In the genomic region with DNA sequence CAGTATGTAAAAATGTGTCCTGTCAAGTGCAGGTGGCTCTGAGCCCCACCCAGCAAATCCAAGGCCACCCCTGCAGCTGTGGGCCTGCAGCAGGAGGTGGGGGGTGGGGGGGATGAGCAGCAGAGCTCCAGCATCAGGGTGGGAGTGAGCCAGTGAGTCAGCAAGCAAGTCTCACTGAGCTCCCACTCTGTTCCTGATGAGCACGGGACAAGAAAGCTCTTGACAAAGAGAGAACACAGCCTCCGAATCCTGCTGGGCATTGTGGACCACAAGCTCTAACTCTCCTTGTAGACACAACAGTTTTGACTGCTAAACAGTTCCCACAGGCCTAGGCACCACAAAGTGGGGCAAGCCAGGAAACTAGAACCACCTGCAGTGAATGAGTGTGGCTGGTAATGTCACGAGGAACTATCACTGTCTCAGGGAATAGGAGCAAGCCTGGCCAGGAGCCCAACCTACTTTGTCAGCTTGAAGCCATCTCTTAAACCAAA, we compare ENCODE assay signal across 11 mouse cellular contexts. TPM values are rescaled to one million over a fixed set of nuclear protein-coding genes. Genes with fewer than 3 reads are reported as not detected.
A peak's percentile ranks its signal among the peaks of the same experiment; 100 is the strongest.
DNase-seq lines count a peak whose midpoint lies in the region; ATAC-seq and TF ChIP-seq lines count a peak whose summit lies in the region.
"Had no signal": no experiment of that assay in that cellular context is flagged by ENCODE, and none has a peak within 500 bp of the region (broad histone marks: within the 10 kb centered on the region; RNA-seq: fewer than 3 reads in every experiment).

No protein-coding gene starts in this region.

- H3K9ac ChIP-seq in heart, embryonic 11.5 days (ENCODE audit: low read depth, low read length), result 0 out of 2 replicates have a peak overlapping the region, but pooled peaks have one; percentile 19

- no peak for ATAC-seq in heart, embryonic 11.5 days (replicated peaks; ENCODE audit: insufficient number of reproducible peaks, low FRiP score, low TSS enrichment)
- ATAC-seq: Patski had no signal

- peak overlapping the region; percentile 57 for H3K27ac ChIP-seq in heart, embryonic 11.5 days (ENCODE audit: low read depth, low read length)
- peak overlapping the region; percentile 0; the same call in 1 of the 2 replicates for H3K27ac ChIP-seq in cortical plate, adult 2 months (ENCODE audit: insufficient read depth, low read length)
- H3K27ac ChIP-seq: kidney, postnatal 0 days had no signal

- H3K79me2 ChIP-seq in myocyte (ENCODE audit: control insufficient read depth, insufficient read depth), result peaks cover 47% of the 10 kb centered on the region

- peaks cover 21% of the 10 kb centered on the region for H3K4me1 ChIP-seq in heart, embryonic 11.5 days (ENCODE audit: control insufficient read depth, insufficient read depth, low read length)
- peaks cover 9% of the 10 kb centered on the region; the same call in 1 of the 2 replicates for H3K4me1 ChIP-seq in cortical plate, adult 2 months (ENCODE audit: control insufficient read depth, insufficient read depth, low read length)

- TF ChIP-seq POLR2A in cortical plate, adult 2 months (IDR thresholded peaks at IDR 0.05; ENCODE audit: extremely low read depth, insufficient read depth, low read length), result no peak
- TF ChIP-seq POLR2A in myocyte (IDR thresholded peaks at IDR 0.05; ENCODE audit: insufficient read length, low read depth), result no peak

- no peak for TF ChIP-seq CTCF in cortical plate, adult 2 months (IDR thresholded peaks at IDR 0.05; ENCODE audit: extremely low read depth, insufficient read depth, low read length)

- H3K4me3 ChIP-seq in heart, embryonic 11.5 days (ENCODE audit: low read depth, low read length), result no peak overlapping the region
- H3K4me3 ChIP-seq in cortical plate, adult 2 months (ENCODE audit: insufficient read depth, low read length), result no peak overlapping the region
- H3K4me3 ChIP-seq in myocyte, result no peak overlapping the region

- no peak for DNase-seq in heart, postnatal 4 days
- DNase-seq in ES-CJ7 (ENCODE audit: low read depth, low spot score), result peak; percentile 62
- DNase-seq in embryo, embryonic 11 days, result no peak
- DNase-seq in T-cell, adult 2 months (ENCODE audit: low spot score), result no peak
- no peak for DNase-seq in lung, adult 18-20 months
- DNase-seq: lung, postnatal 10 days had no signal

- no peak overlapping the region for H3ac ChIP-seq in myocyte (ENCODE audit: control insufficient read depth, insufficient read length)

- no peak overlapping the region for H3K4me2 ChIP-seq in heart, embryonic 11.5 days
- peak overlapping the region; percentile 22 for H3K4me2 ChIP-seq in myocyte (ENCODE audit: low read depth)

- WGBS in heart, embryonic 11.5 days (ENCODE audit: insufficient replicate concordance), result 47% methylated on average over 3 of the region's 3 CpGs

- peaks cover under 1% of the 10 kb centered on the region; the same call in 1 of the 2 replicates for H3K36me3 ChIP-seq in heart, embryonic 11.5 days (ENCODE audit: control insufficient read depth, insufficient read depth, low read length)
- H3K36me3 ChIP-seq in myocyte (ENCODE audit: control insufficient read depth, insufficient read depth), result peaks cover 4% of the 10 kb centered on the region

- H3K9me3 ChIP-seq in heart, embryonic 11.5 days (replicated peaks; ENCODE audit: control insufficient read depth, low read length), result no peaks in the 10 kb centered on the region

- H3K27me3 ChIP-seq in heart, embryonic 11.5 days (ENCODE audit: control insufficient read depth, insufficient read depth, low read length), result no peaks in the 10 kb centered on the region
- no peaks in the 10 kb centered on the region for H3K27me3 ChIP-seq in myocyte (ENCODE audit: control insufficient read depth, insufficient read depth, insufficient read length)
- H3K27me3 ChIP-seq: Patski had no signal

TF ChIP-seq in myocyte, 11 proteins besides CTCF, POLR2A, EP300 and RAD21:
- TF ChIP-seq MYOD1 (IDR thresholded peaks at IDR 0.05; ENCODE audit: control insufficient read depth in 1 of 3, insufficient read length in 2 of 3, low read depth in 2 of 3) (peak in 1 of 3 experiments; percentile 81), MYOG (IDR thresholded peaks at IDR 0.05; ENCODE audit: control insufficient read depth in 1 of 3, insufficient read depth in 1 of 3, insufficient read length in 2 of 3, low read depth in 2 of 3) (peak in 2 of 3 experiments; percentile 53 to 81), CEBPB (IDR thresholded peaks at IDR 0.05; ENCODE audit: insufficient read depth, poor library complexity, severe bottlenecking) (no peak)
TF ChIP-seq in myocyte: peak in this region for 2.

RNA-seq across cellular contexts. Expression of a gene that starts 45.6 kb away (rescaled TPM):
- polyA plus RNA-seq in heart, embryonic 11.5 days (2014; fragmentation: Nextera tagmentation; extraction: Ambion mirVana), result 0.28 and 0.84 TPM in 2 replicates
- under 1 TPM in 1 of 2 experiments, not detected in 1; 0.20 TPM for total RNA-seq in heart, postnatal 4 days (2021)
- polyA plus RNA-seq in cortical plate, adult 2 months (2012; rRNA removed), result 0.08 and 0.17 TPM in 2 replicates
- polyA plus RNA-seq in myocyte (2012; fragmentation: generic; extraction: Trizol), result 0.07 TPM

RNA-seq across cellular contexts. Expression of a gene that starts 46.0 kb away (rescaled TPM):
- 28.8 and 33.7 TPM in 2 replicates for polyA plus RNA-seq in heart, embryonic 11.5 days (2014; fragmentation: Nextera tagmentation; extraction: Ambion mirVana)
- total RNA-seq in heart, postnatal 4 days (2021), result 10 to 100 TPM; 64.2 to 66.8 TPM
- 112 TPM in 2 replicates for polyA plus RNA-seq in cortical plate, adult 2 months (2012; rRNA removed)
- 67.1 TPM for polyA plus RNA-seq in myocyte (2012; fragmentation: generic; extraction: Trizol)
